Mouse (Mus musculus): ENCODE data around the gene Ppig.

GRCm38 (mm10) chr2:69684488-69684887 lies 37.9 kb upstream of the Ppig start:
- no peak for TF ChIP-seq CTCF (conservative IDR thresholded peaks at IDR 0.05; ENCODE audit: low read length)
- TF ChIP-seq NANOG (IDR thresholded peaks at IDR 0.05; ENCODE audit: borderline replicate concordance, low read length), result no peak

Data from E14TG2a.4 (cell line).